In genomic region chr7:139705781-139706180, GRCm38 (mm10) we compare ENCODE assay signal across 25 mouse cellular contexts. TPM values are rescaled to one million over a fixed set of nuclear protein-coding genes. Genes with fewer than 3 reads are reported as not detected.
"Had no signal": no experiment of that assay in that cellular context is flagged by ENCODE, and none has a peak within 500 bp of the region (broad histone marks: within the 10 kb centered on the region; RNA-seq: fewer than 3 reads in every experiment).

No protein-coding gene starts in this region.

- H3K36me3 ChIP-seq: kidney, embryonic 15.5 days; limb, embryonic 12.5 days; limb, embryonic 15.5 days; neural tube, embryonic 13.5 days; stomach, embryonic 15.5 days had no signal

- H3K9ac ChIP-seq: kidney, embryonic 15.5 days; limb, embryonic 12.5 days; limb, embryonic 15.5 days; liver, embryonic 14.5 days; liver, postnatal 0 days; lung, embryonic 14.5 days; neural tube, embryonic 13.5 days; stomach, embryonic 15.5 days had no signal

- H3K27ac ChIP-seq: kidney, embryonic 15.5 days; limb, embryonic 12.5 days; limb, embryonic 15.5 days; liver, embryonic 14.5 days; macrophage; neural tube, embryonic 13.5 days; stomach, embryonic 15.5 days had no signal

- H3K27me3 ChIP-seq: stomach, embryonic 15.5 days had no signal

- H3K4me1 ChIP-seq: limb, embryonic 12.5 days; limb, embryonic 15.5 days; stomach, embryonic 15.5 days had no signal

- H3K4me3 ChIP-seq: kidney, embryonic 15.5 days; limb, embryonic 12.5 days; limb, embryonic 15.5 days; myocyte; neural tube, embryonic 13.5 days; stomach, embryonic 15.5 days had no signal

- DNase-seq: kidney, adult 11 months; kidney, adult 8-10 months; kidney, postnatal 10 days; kidney, postnatal 36 days; layer of hippocampus, adult 9-11 months; liver, postnatal 0 days; lung, embryonic 14.5 days; midbrain, embryonic 14.5 days; retina, postnatal 1 day; right cerebral cortex, postnatal 25 days; spleen, adult 18-20 months; thymus, postnatal 25 days had no signal

- H3K9me3 ChIP-seq: kidney, embryonic 15.5 days; limb, embryonic 12.5 days; limb, embryonic 15.5 days; neural tube, embryonic 13.5 days; stomach, embryonic 15.5 days had no signal

- H3K4me2 ChIP-seq: kidney, embryonic 15.5 days; limb, embryonic 12.5 days; limb, embryonic 15.5 days; liver, embryonic 11.5 days; lung, embryonic 14.5 days; midbrain, embryonic 11.5 days; neural tube, embryonic 13.5 days; stomach, embryonic 15.5 days had no signal

RNA-seq across cellular contexts. Expression of gene Cfap46, which starts 22.2 kb away (rescaled TPM):
- total RNA-seq: megakaryocyte-erythroid progenitor cell, adult 5-6 weeks; monocyte, adult 5-6 weeks; neutrophil, adult 5-6 weeks had no signal
- polyA plus RNA-seq: liver, embryonic 11.5 days; liver, embryonic 14.5 days; liver, postnatal 0 days; macrophage had no signal
